ENCODE assay signal across 13 mouse cellular contexts in the genomic region with DNA sequence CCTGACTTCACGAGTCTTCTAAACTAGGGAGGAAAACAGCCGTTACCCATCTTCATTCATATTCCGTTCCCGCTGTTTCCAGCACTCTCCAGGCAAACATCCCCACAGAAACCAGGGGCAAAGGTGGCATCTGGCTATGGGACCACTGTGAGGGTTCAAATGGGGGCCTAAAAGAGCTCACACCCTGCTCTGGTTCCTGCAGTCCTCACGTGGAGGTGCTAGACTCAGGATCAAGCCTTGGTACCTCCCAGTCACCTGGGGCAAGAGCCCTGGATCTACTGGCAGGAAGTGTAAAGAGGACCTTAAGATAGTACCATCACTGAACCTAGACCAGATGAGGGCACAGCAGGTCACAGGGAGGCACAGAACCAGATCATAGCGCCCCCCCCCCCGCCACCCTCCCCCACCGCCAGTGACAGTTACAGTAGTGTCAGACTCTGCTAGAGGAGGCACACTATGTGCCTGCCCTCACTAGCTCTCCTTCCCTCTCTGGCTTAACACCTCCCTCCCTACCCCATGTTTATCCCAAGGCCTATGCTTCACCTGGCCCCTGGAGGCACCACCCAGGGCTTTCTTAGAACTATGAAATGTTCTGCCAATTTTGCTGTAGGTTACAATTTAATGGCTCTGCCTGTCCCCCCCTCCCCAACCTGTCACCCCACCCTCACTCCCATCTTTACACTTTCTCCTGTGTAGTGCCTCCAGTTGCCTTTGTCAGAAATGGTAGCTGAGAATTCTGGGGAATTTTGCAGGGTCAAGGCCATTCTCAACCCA. TPM values are rescaled to one million over a fixed set of nuclear protein-coding genes. Genes with fewer than 3 reads are reported as not detected.
DNase-seq lines count a peak whose midpoint lies in the region; ATAC-seq and TF ChIP-seq lines count a peak whose summit lies in the region.
"Had no signal": no experiment of that assay in that cellular context is flagged by ENCODE, and none has a peak within 500 bp of the region (broad histone marks: within the 10 kb centered on the region; RNA-seq: fewer than 3 reads in every experiment).

No protein-coding gene starts in this region.

- H3K36me3 ChIP-seq in spleen, adult 2 months (ENCODE audit: control insufficient read depth, insufficient read depth, low read length) = peaks cover 11% of the 10 kb centered on the region
- H3K36me3 ChIP-seq in liver, embryonic 11.5 days (ENCODE audit: control insufficient read depth, insufficient read depth, low read length) = peaks cover 14% of the 10 kb centered on the region
- H3K36me3 ChIP-seq in stomach, embryonic 16.5 days (ENCODE audit: control insufficient read depth, insufficient read depth, low read length) = peaks cover 7% of the 10 kb centered on the region; the same call in 1 of the 2 replicates
- peaks cover 30% of the 10 kb centered on the region for H3K36me3 ChIP-seq in hindbrain, postnatal 0 days (ENCODE audit: insufficient read depth, low read length)

- H3K27ac ChIP-seq in spleen, adult 2 months (ENCODE audit: insufficient read depth, low read length) = peak overlapping the region; percentile 70
- no peak overlapping the region; the same call in 1 of the 2 replicates for H3K27ac ChIP-seq in liver, embryonic 11.5 days (ENCODE audit: low read depth, low read length)
- no peak overlapping the region for H3K27ac ChIP-seq in stomach, embryonic 16.5 days (ENCODE audit: low read length)
- no peak overlapping the region for H3K27ac ChIP-seq in hindbrain, postnatal 0 days
- H3K27ac ChIP-seq: embryonic facial prominence, embryonic 12.5 days; hindbrain, embryonic 13.5 days had no signal

- intact Hi-C loops in heart, postnatal 36 days (cut with DNase I) = no loop called here

- no peak; the same call in 1 of the 2 replicates for ATAC-seq in liver, embryonic 11.5 days (replicated peaks; ENCODE audit: low FRiP score)
- ATAC-seq in stomach, embryonic 16.5 days (ENCODE audit: insufficient read depth, low FRiP score) = no peak
- no peak for ATAC-seq in hindbrain, postnatal 0 days

- peak overlapping the region; percentile 54 for H3K4me3 ChIP-seq in spleen, adult 2 months (ENCODE audit: extremely low read depth, insufficient read depth, insufficient read length)
- peak overlapping the region; percentile 48 for H3K4me3 ChIP-seq in liver, embryonic 11.5 days (ENCODE audit: low read depth, low read length)
- peak overlapping the region; percentile 37 for H3K4me3 ChIP-seq in stomach, embryonic 16.5 days (replicated peaks; ENCODE audit: low read length)
- H3K4me3 ChIP-seq in hindbrain, postnatal 0 days (ENCODE audit: low read length) = no peak overlapping the region
- H3K4me3 ChIP-seq: embryonic facial prominence, embryonic 12.5 days; hindbrain, embryonic 13.5 days had no signal

- peak overlapping the region; percentile 20; the same call in 1 of the 2 replicates for H3K9ac ChIP-seq in liver, embryonic 11.5 days (ENCODE audit: low read depth, low read length)
- H3K9ac ChIP-seq in stomach, embryonic 16.5 days (ENCODE audit: low read length) = peak overlapping the region; percentile 65
- no peak overlapping the region for H3K9ac ChIP-seq in hindbrain, postnatal 0 days (replicated peaks; ENCODE audit: low read length)
- H3K9ac ChIP-seq: embryonic facial prominence, embryonic 12.5 days; hindbrain, embryonic 13.5 days had no signal

- no peaks in the 10 kb centered on the region for H3K27me3 ChIP-seq in spleen, adult 2 months (ENCODE audit: control insufficient read depth, insufficient read depth, low read length)
- no peaks in the 10 kb centered on the region for H3K27me3 ChIP-seq in liver, embryonic 11.5 days (replicated peaks; ENCODE audit: control insufficient read depth, insufficient read depth, low read length)
- H3K27me3 ChIP-seq in stomach, embryonic 16.5 days (ENCODE audit: control insufficient read depth, insufficient read depth, low read length) = no peaks in the 10 kb centered on the region
- no peaks in the 10 kb centered on the region for H3K27me3 ChIP-seq in hindbrain, postnatal 0 days (ENCODE audit: insufficient read depth, low read length)
- H3K27me3 ChIP-seq: embryonic facial prominence, embryonic 12.5 days had no signal

- no peak for TF ChIP-seq POLR2A in spleen, adult 2 months (IDR thresholded peaks at IDR 0.05; ENCODE audit: low read depth, low read length)

- H3K9me3 ChIP-seq in liver, embryonic 11.5 days (ENCODE audit: control insufficient read depth, low read length) = no peaks in the 10 kb centered on the region
- H3K9me3 ChIP-seq in stomach, embryonic 16.5 days (replicated peaks; ENCODE audit: control insufficient read depth, low read length) = no peaks in the 10 kb centered on the region
- H3K9me3 ChIP-seq in hindbrain, postnatal 0 days (ENCODE audit: low read length) = no peaks in the 10 kb centered on the region
- H3K9me3 ChIP-seq: embryonic facial prominence, embryonic 12.5 days; hindbrain, embryonic 13.5 days had no signal

- H3K4me2 ChIP-seq in liver, embryonic 11.5 days = peak overlapping the region; percentile 72
- H3K4me2 ChIP-seq in stomach, embryonic 16.5 days (ENCODE audit: low read depth, low read length) = peak overlapping the region; percentile 65
- H3K4me2 ChIP-seq in hindbrain, postnatal 0 days (ENCODE audit: low read depth, low read length) = no peak overlapping the region

- peak; percentile 82 for DNase-seq in heart, adult 11 months
- DNase-seq in heart, postnatal 36 days = no peak
- no peak for DNase-seq in spleen, adult 2 months (ENCODE audit: low read depth in 1 of 2, low spot score in 2 of 2)
- no peak for DNase-seq in spleen, postnatal 36 days (ENCODE audit: low spot score in 2 of 2)
- no peak for DNase-seq in liver, embryonic 11.5 days (ENCODE audit: low spot score)
- no peak for DNase-seq in left cerebral cortex, adult 18-20 months (ENCODE audit: low spot score in 2 of 2)
- no peak for DNase-seq in hindbrain, postnatal 0 days (ENCODE audit: low spot score)

- TF ChIP-seq CTCF in spleen, adult 2 months (IDR thresholded peaks at IDR 0.05; ENCODE audit: extremely low read depth, insufficient read depth, insufficient read length, insufficient replicate concordance) = no peak
- TF ChIP-seq CTCF in hindbrain, postnatal 0 days (IDR thresholded peaks at IDR 0.05; ENCODE audit: low read depth) = no peak

- H3K4me1 ChIP-seq in spleen, adult 2 months (ENCODE audit: control insufficient read depth, insufficient read depth, insufficient read length) = peaks cover 38% of the 10 kb centered on the region
- peaks cover 31% of the 10 kb centered on the region for H3K4me1 ChIP-seq in liver, embryonic 11.5 days (replicated peaks; ENCODE audit: control insufficient read depth, insufficient read depth, low read length)
- H3K4me1 ChIP-seq in stomach, embryonic 16.5 days (ENCODE audit: control insufficient read depth, insufficient read depth, low read length) = peaks cover 18% of the 10 kb centered on the region
- H3K4me1 ChIP-seq in hindbrain, postnatal 0 days (ENCODE audit: insufficient read depth, low read length) = no peaks in the 10 kb centered on the region

- WGBS in spleen, adult 2 months = 3% methylated on average over 8 of the region's 8 CpGs
- WGBS in liver, embryonic 11.5 days = 18% methylated on average over 8 of the region's 8 CpGs
- WGBS in stomach, embryonic 16.5 days = 24% methylated on average over 8 of the region's 8 CpGs
- 37% methylated on average over 8 of the region's 8 CpGs for WGBS in hindbrain, postnatal 0 days

RNA-seq across cellular contexts. Expression of a gene that starts 1.0 kb away (rescaled TPM):
- total RNA-seq in heart, postnatal 36 days (2021) = under 1 TPM in 1 of 2 experiments, not detected in 1; 0.38 TPM
- polyA plus RNA-seq in spleen, adult 2 months (2012; rRNA removed) = 43.9 and 48.1 TPM in 2 replicates
- polyA plus RNA-seq in liver, embryonic 11.5 days (2014; fragmentation: Nextera tagmentation; extraction: Ambion mirVana) = 4.3 and 4.7 TPM in 2 replicates
- 4.9 and 5.1 TPM in 2 replicates for polyA plus RNA-seq in stomach, embryonic 16.5 days (2015; fragmentation: Nextera tagmentation; extraction: Ambion mirVana)
- total RNA-seq in left cerebral cortex, adult 18-20 months (2021) = under 1 TPM; 0.26 to 0.37 TPM
- 0.32 and 0.68 TPM in 2 replicates for total RNA-seq in hindbrain, postnatal 0 days (2014; rRNA removed)
- polyA plus RNA-seq in hindbrain, postnatal 0 days (2015; fragmentation: Nextera tagmentation; extraction: Ambion mirVana) = 0.29 and 0.52 TPM in 2 replicates

RNA-seq across cellular contexts. Expression of a gene that starts 16.1 kb away (rescaled TPM):
- 10 to 100 TPM; 59.4 to 60.5 TPM for total RNA-seq in heart, postnatal 36 days (2021)
- polyA plus RNA-seq in spleen, adult 2 months (2012; rRNA removed) = 21.1 and 22.8 TPM in 2 replicates
- 95.7 and 102 TPM in 2 replicates for polyA plus RNA-seq in liver, embryonic 11.5 days (2014; fragmentation: Nextera tagmentation; extraction: Ambion mirVana)
- polyA plus RNA-seq in stomach, embryonic 16.5 days (2015; fragmentation: Nextera tagmentation; extraction: Ambion mirVana) = 60.7 and 65.8 TPM in 2 replicates
- 10 to 100 TPM; 63.9 to 67.2 TPM for total RNA-seq in left cerebral cortex, adult 18-20 months (2021)
- total RNA-seq in hindbrain, postnatal 0 days (2014; rRNA removed) = 43.2 and 51.1 TPM in 2 replicates
- 45.5 TPM in 2 replicates for polyA plus RNA-seq in hindbrain, postnatal 0 days (2015; fragmentation: Nextera tagmentation; extraction: Ambion mirVana)

RNA-seq across cellular contexts. Expression of a gene that starts 16.2 kb away (rescaled TPM):
- 10 to 100 TPM; 24.4 to 29.0 TPM for total RNA-seq in heart, postnatal 36 days (2021)
- 11.4 and 12.5 TPM in 2 replicates for polyA plus RNA-seq in spleen, adult 2 months (2012; rRNA removed)
- polyA plus RNA-seq in liver, embryonic 11.5 days (2014; fragmentation: Nextera tagmentation; extraction: Ambion mirVana) = 28.7 and 29.8 TPM in 2 replicates
- polyA plus RNA-seq in stomach, embryonic 16.5 days (2015; fragmentation: Nextera tagmentation; extraction: Ambion mirVana) = 23.9 and 26.7 TPM in 2 replicates
- total RNA-seq in left cerebral cortex, adult 18-20 months (2021) = 10 to 100 TPM; 56.2 to 59.1 TPM
- total RNA-seq in hindbrain, postnatal 0 days (2014; rRNA removed) = 35.7 and 36.3 TPM in 2 replicates
- 21.7 and 22.8 TPM in 2 replicates for polyA plus RNA-seq in hindbrain, postnatal 0 days (2015; fragmentation: Nextera tagmentation; extraction: Ambion mirVana)

RNA-seq across cellular contexts. Expression of a gene that starts 50.7 kb away (rescaled TPM):
- not detected for total RNA-seq in heart, postnatal 36 days (2021)
- polyA plus RNA-seq in spleen, adult 2 months (2012; rRNA removed) = not detected in 2 replicates
- polyA plus RNA-seq in liver, embryonic 11.5 days (2014; fragmentation: Nextera tagmentation; extraction: Ambion mirVana) = not detected in 2 replicates
- not detected in 2 replicates for polyA plus RNA-seq in stomach, embryonic 16.5 days (2015; fragmentation: Nextera tagmentation; extraction: Ambion mirVana)
- under 1 TPM in 1 of 2 experiments, not detected in 1; 0.14 TPM for total RNA-seq in left cerebral cortex, adult 18-20 months (2021)
- total RNA-seq in hindbrain, postnatal 0 days (2014; rRNA removed) = 0.72 and 0.73 TPM in 2 replicates
- polyA plus RNA-seq in hindbrain, postnatal 0 days (2015; fragmentation: Nextera tagmentation; extraction: Ambion mirVana) = 0.23 and 0.49 TPM in 2 replicates
- total RNA-seq: layer of hippocampus, adult 18-20 months had no signal
- polyA plus RNA-seq: activated CD4-positive, CD25-positive, alpha-beta regulatory T cell, adult 4 months; limb, embryonic 14.5 days had no signal
